Mouse (Mus musculus): ENCODE results near the gene Clec4a1.

Gene Clec4a1

GRCm38 (mm10) chr6:122921451-122921850 is at the start of gene Clec4a1:
Gene Clec4a1 (plus strand): TSS chr6:122921848.
- no peak for DNase-seq (ENCODE audit: low spot score in 2 of 2)

GRCm38 (mm10) chr6:122872800-122873199 is 48.8 kb upstream of the Clec4a1 start:
- no peak for DNase-seq (ENCODE audit: low spot score in 2 of 2)

GRCm38 (mm10) chr6:122873871-122874719 is 47.6 kb upstream of the Clec4a1 start, which contains the start of gene Necap1:
Gene Necap1 (plus strand): TSS chr6:122874474.
- DNase-seq (ENCODE audit: low spot score in 2 of 2): peak; percentile 97 to 99

- DNase-seq (ENCODE audit: low spot score in 2 of 2): no peak
Observed at GRCm38 (mm10) chr6:122874720-122875389, 46.8 kb upstream of the Clec4a1 start.

GRCm38 (mm10) chr6:122879141-122879735 is 42.4 kb upstream of the Clec4a1 start:
- DNase-seq (ENCODE audit: low spot score in 2 of 2): no peak

GRCm38 (mm10) chr6:122879781-122880505 is 41.7 kb upstream of the Clec4a1 start:
- DNase-seq (ENCODE audit: low spot score in 2 of 2): no peak

GRCm38 (mm10) chr6:122881287-122881686 is 40.4 kb upstream of the Clec4a1 start:
- DNase-seq (ENCODE audit: low spot score in 2 of 2): no peak

GRCm38 (mm10) chr6:122883603-122884002 is 38.0 kb upstream of the Clec4a1 start:
- DNase-seq (ENCODE audit: low spot score in 2 of 2): no peak

GRCm38 (mm10) chr6:122889599-122889998 is 32.0 kb upstream of the Clec4a1 start:
- no peak for DNase-seq (ENCODE audit: low spot score in 2 of 2)

- DNase-seq (ENCODE audit: low spot score in 2 of 2): peak; percentile 55 to 76
Observed at GRCm38 (mm10) chr6:122892442-122893049, 29.1 kb upstream of the Clec4a1 start.

GRCm38 (mm10) chr6:122919922-122920321 is 1.7 kb upstream of the Clec4a1 start:
- DNase-seq (ENCODE audit: low spot score in 2 of 2): no peak

GRCm38 (mm10) chr6:122934845-122935244 is 13.2 kb downstream of the Clec4a1 start:
- no peak for DNase-seq (ENCODE audit: low spot score in 2 of 2)

GRCm38 (mm10) chr6:122939618-122940017 is 18.0 kb downstream of the Clec4a1 start:
- no peak for DNase-seq (ENCODE audit: low spot score in 2 of 2)

GRCm38 (mm10) chr6:122946760-122947159 is 25.1 kb downstream of the Clec4a1 start:
- no peak for DNase-seq (ENCODE audit: low spot score in 2 of 2)

- DNase-seq (ENCODE audit: low spot score in 2 of 2): no peak
Observed at GRCm38 (mm10) chr6:122952401-122952800, 30.8 kb downstream of the Clec4a1 start, which contains the start of gene Clec4a3. Gene Clec4a3 (plus strand): TSS chr6:122952515.

GRCm38 (mm10) chr6:122964562-122964961 is 42.9 kb downstream of the Clec4a1 start:
- no peak for DNase-seq (ENCODE audit: low spot score in 2 of 2)

- DNase-seq (ENCODE audit: low spot score in 2 of 2): no peak
Observed at GRCm38 (mm10) chr6:122969048-122969447, 47.4 kb downstream of the Clec4a1 start.

Measured in frontal cortex, postnatal 36 days (tissue).